In genomic region chr6:100380536-100380935, GRCm38 (mm10) we compare ENCODE assay signal across 8 mouse cellular contexts.
DNase-seq lines count a peak whose midpoint lies in the region; ATAC-seq and TF ChIP-seq lines count a peak whose summit lies in the region.
"Had no signal": no experiment of that assay in that cellular context is flagged by ENCODE, and none has a peak within 500 bp of the region (broad histone marks: within the 10 kb centered on the region; RNA-seq: fewer than 3 reads in every experiment).

No protein-coding gene starts in this region.

- no peak for TF ChIP-seq CTCF in CH12.LX (conservative IDR thresholded peaks at IDR 0.05 in 1 of 2, IDR thresholded peaks at IDR 0.05 in 1 of 2; ENCODE audit: low read depth in 2 of 2, low read length in 2 of 2)
- no peak for TF ChIP-seq CTCF in cerebellum, adult 2 months (IDR thresholded peaks at IDR 0.05; ENCODE audit: borderline replicate concordance, insufficient read depth, low read depth, low read length)

- H3K36me3 ChIP-seq in CH12.LX (replicated peaks in 1 of 2; ENCODE audit: control insufficient read depth in 1 of 2, insufficient read depth in 1 of 2, low read length in 1 of 2), result no peaks in the 10 kb centered on the region
- no peaks in the 10 kb centered on the region for H3K36me3 ChIP-seq in forebrain, embryonic 14.5 days (ENCODE audit: control insufficient read depth, insufficient read depth, low read length)

- no peak overlapping the region for H3K27ac ChIP-seq in CH12.LX (ENCODE audit: insufficient read depth, low read depth)
- H3K27ac ChIP-seq in forebrain, embryonic 14.5 days (ENCODE audit: low read depth, low read length), result no peak overlapping the region
- no peak overlapping the region for H3K27ac ChIP-seq in cerebellum, adult 2 months (ENCODE audit: insufficient read depth, low read length)
- H3K27ac ChIP-seq: liver, embryonic 14.5 days had no signal

- no peak overlapping the region; the same call in 1 of the 2 replicates for H3K4me2 ChIP-seq in CH12.LX (ENCODE audit: insufficient read depth, low read depth, poor library complexity, severe bottlenecking)
- no peak overlapping the region for H3K4me2 ChIP-seq in forebrain, embryonic 14.5 days (ENCODE audit: low read length)

- dilution Hi-C loops in CH12.LX (cut with MboI; ENCODE audit: extremely low pct_ligation_motif_present, extremely low pct_unique_long_range_greater_than_20kb, low sequenced_read_pairs), result no loop called here

- DNase-seq in CH12.LX (ENCODE audit: extremely low read depth), result peak; percentile 52
- peak; percentile 64 for DNase-seq in ES-CJ7 (ENCODE audit: low read depth, low spot score)
- DNase-seq in forebrain, embryonic 14.5 days (ENCODE audit: low spot score), result peak; percentile 83
- DNase-seq in adrenal gland, postnatal 25 days, result no peak
- DNase-seq in natural killer cell, adult 2 months (ENCODE audit: low spot score in 2 of 2), result no peak
- no peak for DNase-seq in cerebellum, adult 2 months

- in situ Hi-C loops in CH12.LX (cut with MboI; ENCODE audit: low pct_ligation_motif_present, low pct_unique_long_range_greater_than_20kb, low sequenced_read_pairs), result no loop called here

- TF ChIP-seq POLR2A in CH12.LX (IDR thresholded peaks at IDR 0.05; ENCODE audit: low read depth, low read length), result no peak
- no peak for TF ChIP-seq POLR2A in cerebellum, adult 2 months (IDR thresholded peaks at IDR 0.05; ENCODE audit: borderline replicate concordance, insufficient read depth, low read length)

- no peak for TF ChIP-seq EP300 in CH12.LX (IDR thresholded peaks at IDR 0.05; ENCODE audit: low read length)

- no peaks in the 10 kb centered on the region for H3K27me3 ChIP-seq in CH12.LX (replicated peaks)
- no peaks in the 10 kb centered on the region for H3K27me3 ChIP-seq in forebrain, embryonic 14.5 days (replicated peaks; ENCODE audit: control insufficient read depth, insufficient read depth, low read length)
- H3K27me3 ChIP-seq in cerebellum, adult 2 months (ENCODE audit: control insufficient read depth, insufficient read depth, low read length), result no peaks in the 10 kb centered on the region; the same call in 1 of the 2 replicates

- H3K4me3 ChIP-seq in CH12.LX (replicated peaks in 1 of 3; ENCODE audit: low read depth in 2 of 3, low read length in 2 of 3, poor library complexity in 1 of 3), result no peak overlapping the region
- no peak overlapping the region for H3K4me3 ChIP-seq in forebrain, embryonic 14.5 days (ENCODE audit: low read depth, low read length)
- no peak overlapping the region for H3K4me3 ChIP-seq in cerebellum, adult 2 months (replicated peaks; ENCODE audit: insufficient read depth, low read depth, low read length)

- H3K4me1 ChIP-seq in CH12.LX (ENCODE audit: control insufficient read depth in 1 of 2, insufficient read depth in 2 of 2), result peaks cover 6 to 52% of the 10 kb centered on the region in 2 experiments; a peak in 3 of 4 replicates
- H3K4me1 ChIP-seq in forebrain, embryonic 14.5 days (ENCODE audit: control insufficient read depth, insufficient read depth, low read length), result peaks cover 20% of the 10 kb centered on the region
- H3K4me1 ChIP-seq in cerebellum, adult 2 months (ENCODE audit: control insufficient read depth, insufficient read depth, low read length), result no peaks in the 10 kb centered on the region

- 6% methylated on average over 6 of the region's 6 CpGs for WGBS in forebrain, embryonic 14.5 days
- 5% methylated on average over 6 of the region's 6 CpGs for WGBS in cerebellum, adult 2 months

- TF ChIP-seq RAD21 in CH12.LX (IDR thresholded peaks at IDR 0.05; ENCODE audit: low read depth, low read length), result no peak

- H3K79me2 ChIP-seq in CH12.LX (replicated peaks; ENCODE audit: control insufficient read depth, extremely low read depth, insufficient read depth, poor library complexity, severe bottlenecking), result no peaks in the 10 kb centered on the region

- ATAC-seq in forebrain, embryonic 14.5 days, result peak; percentile 74
- ATAC-seq in megakaryocyte progenitor cell, adult 5-6 weeks (replicated peaks; ENCODE audit: poor library complexity), result peak; percentile 7; the same call in 1 of the 2 replicates

- no peaks in the 10 kb centered on the region for H3K9me3 ChIP-seq in CH12.LX (replicated peaks; ENCODE audit: low read length)
- H3K9me3 ChIP-seq in forebrain, embryonic 14.5 days (replicated peaks; ENCODE audit: control insufficient read depth, low read length), result no peaks in the 10 kb centered on the region

- H3K9ac ChIP-seq in CH12.LX (ENCODE audit: insufficient read depth, low read depth), result no peak overlapping the region
- H3K9ac ChIP-seq in forebrain, embryonic 14.5 days (ENCODE audit: low read length), result no peak overlapping the region
- H3K9ac ChIP-seq: liver, embryonic 14.5 days had no signal

TF ChIP-seq in CH12.LX, 34 proteins besides CTCF, POLR2A, EP300 and RAD21:
- TF ChIP-seq TBP (conservative IDR thresholded peaks at IDR 0.05; ENCODE audit: low read depth, low read length), result no peak
- no peak for TF ChIP-seq MAFK (IDR thresholded peaks at IDR 0.05; ENCODE audit: insufficient replicate concordance, low read length)
- TF ChIP-seq MXI1 (IDR thresholded peaks at IDR 0.05; ENCODE audit: low read depth, low read length), result peak; percentile 42; the same call in 1 of the 2 replicates
- no peak for TF ChIP-seq BHLHE40 (IDR thresholded peaks at IDR 0.05; ENCODE audit: low read depth, low read length)
- TF ChIP-seq CHD1 (IDR thresholded peaks at IDR 0.05; ENCODE audit: low read depth, low read length), result no peak
- no peak for TF ChIP-seq USF2 (conservative IDR thresholded peaks at IDR 0.05; ENCODE audit: low read depth, low read length)
- TF ChIP-seq UBTF (IDR thresholded peaks at IDR 0.05; ENCODE audit: low read depth, low read length), result no peak
- no peak for TF ChIP-seq ZKSCAN1 (IDR thresholded peaks at IDR 0.05; ENCODE audit: borderline replicate concordance, low read depth, low read length)
- no peak for TF ChIP-seq SIN3A (IDR thresholded peaks at IDR 0.05; ENCODE audit: low read length)

Comparison
In these comparisons a context has a peak if more than half of its experiments do, and no peak if none do; other contexts are left out.
1. DNase-seq: peak in CH12.LX (single experiment), ES-CJ7 (single experiment) and forebrain, embryonic 14.5 days (single experiment); none in adrenal gland, postnatal 25 days (single experiment), natural killer cell, adult 2 months (0 of 2) and cerebellum, adult 2 months (0 of 2).